Mouse (Mus musculus) c-Kit-positive CD71-positive TER-119-positive erythroid progenitor cells, embryonic 14.5 days (primary cell): ENCODE measurements at regions not wholly inside any gene's neighbourhood (a gene's known extent, or its start where the extent isn't known, plus 50 kb on each side); places are given as distances from the start of the nearest gene placed in this dataset.

ENCODE experiments used
- DNase-seq: peaks from one replicate; pipeline ENCODE4 v3.0.0-alpha.2; 2013; ENCODE audit warnings: low spot score

DNA sequence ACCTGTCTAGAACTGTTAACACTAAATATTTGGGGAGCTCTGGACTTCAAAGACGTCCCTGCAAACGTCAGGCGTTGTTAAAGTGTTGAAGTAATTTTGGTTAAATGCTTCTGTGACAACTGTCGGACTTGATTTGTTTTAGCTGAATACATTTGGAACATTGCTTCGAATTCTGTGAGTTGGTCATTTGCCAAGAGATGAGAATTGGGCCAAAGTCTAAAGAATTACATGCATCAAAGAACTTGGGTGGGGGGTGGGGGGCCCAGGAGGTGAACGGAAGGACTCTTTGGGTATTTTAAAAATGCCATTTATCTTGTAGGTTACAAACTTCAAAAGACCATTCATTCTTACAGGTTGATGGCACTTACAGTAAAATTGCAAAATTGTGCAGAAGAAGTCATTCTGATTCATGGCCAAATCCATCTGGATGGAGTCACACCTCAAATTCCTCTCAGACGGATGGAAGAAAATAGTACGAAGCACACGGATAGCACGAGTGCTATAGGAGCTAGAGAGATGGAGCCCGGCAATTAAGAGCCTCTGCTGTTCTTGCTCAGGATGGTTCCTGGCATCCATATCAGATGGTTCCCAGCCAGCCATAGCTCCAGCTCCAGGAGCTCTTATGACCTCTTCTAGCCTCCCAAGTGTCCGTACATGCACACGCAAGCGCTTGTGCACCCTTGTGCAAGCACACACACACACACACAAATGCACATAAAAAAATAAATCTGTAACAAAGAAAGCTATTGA, 144.5 kb upstream of the Irx5 start:
- DNase-seq, result no peak

GRCm38 (mm10) chr8:92209081-92209480, 148.3 kb upstream of the Irx5 start:
- DNase-seq, result no peak

DNA sequence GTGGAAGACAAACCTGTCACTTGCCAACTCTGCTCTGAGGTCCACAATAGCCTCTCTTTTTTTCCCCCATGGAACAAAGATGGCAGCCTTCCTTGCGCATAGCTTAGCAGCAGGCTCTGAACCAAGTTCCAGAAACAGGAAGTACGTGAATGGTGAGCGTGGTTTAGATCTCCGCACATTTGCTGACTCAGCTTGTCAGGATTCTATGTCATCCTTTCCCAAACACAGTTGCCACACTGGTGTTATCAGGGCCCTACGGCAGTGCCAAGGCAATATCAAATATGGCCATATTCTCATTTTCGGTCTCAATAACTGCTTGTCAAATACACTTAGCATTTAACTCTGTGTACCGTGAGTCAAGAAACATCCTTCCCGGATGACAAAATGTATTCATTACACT, 161.8 kb upstream of the Irx5 start:
- DNase-seq, result no peak

- no peak for DNase-seq
These were observed 163.4 kb upstream of the Irx5 start for GRCm38 (mm10) chr8:92194065-92194464.

DNA sequence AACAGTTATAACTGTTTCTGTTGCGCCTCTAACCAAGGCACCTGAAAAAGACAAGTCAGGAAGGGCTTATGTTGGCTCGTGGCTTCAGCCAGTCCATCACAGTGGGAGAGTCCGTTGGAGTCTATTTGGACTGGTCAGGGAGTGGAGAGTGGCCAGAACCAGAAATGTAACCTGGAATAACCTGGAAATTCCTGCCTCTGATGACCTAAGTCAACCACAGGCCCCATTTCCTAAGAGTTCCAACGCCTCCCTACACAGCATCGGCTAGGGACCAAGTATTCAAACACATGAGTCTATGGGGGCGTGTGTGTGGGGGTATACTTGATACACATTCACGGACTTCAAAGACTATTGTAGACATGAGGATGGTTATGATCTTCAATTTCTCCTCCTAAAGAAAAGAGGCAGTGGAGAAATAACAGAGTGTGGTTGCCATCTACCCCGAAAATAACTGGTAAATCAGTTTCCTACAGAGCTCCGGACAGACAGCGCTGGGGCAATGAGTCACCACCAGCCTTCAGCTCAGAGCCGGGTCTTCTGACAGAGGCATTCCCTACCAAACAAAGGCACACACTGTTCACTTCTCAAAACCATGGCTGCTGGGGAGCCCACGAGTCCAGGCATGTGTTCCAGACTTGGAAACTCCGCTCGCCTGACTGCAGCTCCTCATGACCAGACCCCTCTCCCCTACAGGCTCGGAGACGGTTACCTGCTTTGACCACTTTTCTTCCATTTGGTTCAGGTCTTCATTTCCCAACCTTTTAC, 167.0 kb upstream of the Irx5 start:
- no peak for DNase-seq

DNA sequence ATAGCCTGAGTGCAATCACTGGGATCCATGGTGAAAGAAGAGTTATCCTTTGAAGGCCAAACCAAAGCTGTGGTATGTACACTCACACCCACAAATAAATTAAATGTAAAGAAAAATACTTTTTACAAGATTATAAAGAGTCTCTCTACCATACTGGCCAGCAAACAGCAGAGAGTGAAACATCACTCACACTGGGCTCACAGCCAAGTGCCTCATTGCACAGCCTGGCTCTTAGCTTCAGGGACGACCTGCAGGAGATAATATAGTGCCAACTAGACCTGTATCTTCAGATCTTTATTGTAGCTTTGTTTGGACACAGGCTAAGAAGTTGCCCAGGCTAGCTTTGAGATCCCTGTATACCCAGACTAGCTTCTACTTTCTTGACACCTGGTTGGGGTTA, 174.1 kb upstream of the Irx5 start:
- DNase-seq, result no peak

DNA sequence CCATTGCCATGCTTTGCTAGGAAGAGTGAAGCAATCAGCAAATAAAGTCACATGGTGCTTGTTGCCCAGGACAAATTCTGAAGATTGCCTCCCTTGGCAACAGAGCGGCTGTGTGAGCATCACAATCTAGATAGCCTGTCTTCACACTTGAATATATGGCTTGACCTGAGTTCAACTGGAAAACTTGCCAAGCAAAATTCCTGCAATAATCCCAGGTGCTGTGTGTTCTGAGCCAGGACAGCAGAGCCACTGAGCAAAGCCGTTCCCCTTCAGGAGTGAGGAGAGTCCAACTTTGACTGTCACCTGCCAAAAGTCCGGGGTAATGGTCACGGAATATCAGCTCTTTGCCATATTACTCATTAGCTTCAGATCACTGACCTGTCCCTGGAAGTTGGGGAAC, 176.8 kb upstream of the Irx5 start:
- no peak for DNase-seq

- DNase-seq, result no peak
These were observed 178.1 kb upstream of the Irx5 start for GRCm38 (mm10) chr8:92179327-92179726.

- no peak for DNase-seq
These were observed 181.3 kb upstream of the Irx5 start for GRCm38 (mm10) chr8:92176101-92176500.

- DNase-seq, result no peak
These were observed 183.3 kb upstream of the Irx5 start for GRCm38 (mm10) chr8:92174106-92174505.

DNA sequence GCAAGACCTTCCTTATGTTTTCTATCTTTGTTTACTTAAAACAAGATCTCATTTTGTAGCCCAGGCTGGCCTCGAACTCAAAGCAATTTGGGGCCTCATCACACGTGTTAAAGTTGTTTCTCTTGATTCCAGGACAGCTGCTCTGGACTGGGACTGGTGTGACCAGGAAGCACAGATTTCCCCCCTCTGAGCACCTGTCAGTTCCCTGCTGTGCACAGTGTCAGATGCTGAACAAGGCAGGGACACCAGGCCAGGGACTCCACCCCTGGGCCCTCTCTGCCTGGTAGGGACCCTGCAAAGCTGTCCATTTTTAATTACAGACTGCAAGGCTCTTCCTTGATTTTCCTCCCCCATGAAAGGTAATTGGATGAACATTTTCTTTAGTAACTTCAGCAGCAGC, 185.8 kb upstream of the Irx5 start:
- DNase-seq, result no peak

- DNase-seq, result no peak
These were observed 190.1 kb upstream of the Irx5 start for GRCm38 (mm10) chr8:92167340-92167783.

DNA sequence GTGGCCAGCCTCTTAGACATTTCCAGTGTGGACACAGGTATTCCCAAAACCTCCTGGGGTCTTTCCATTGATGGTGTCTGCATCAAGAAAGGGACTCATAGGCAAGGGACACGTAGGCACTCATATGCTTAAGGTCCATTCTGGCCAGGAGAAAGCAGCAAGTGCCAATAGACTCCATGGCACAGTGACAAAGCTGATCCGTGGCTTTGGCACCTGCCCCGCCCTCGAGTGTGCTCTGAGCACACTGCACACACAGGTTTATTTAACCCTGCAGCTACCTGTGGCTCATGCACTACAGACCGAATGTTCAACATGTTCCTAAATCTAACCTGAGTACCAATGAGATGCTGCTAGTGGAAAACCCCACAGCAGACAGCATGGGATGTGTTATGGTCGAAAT, 192.1 kb upstream of the Irx5 start:
- no peak for DNase-seq

- DNase-seq, result no peak
These were observed 192.9 kb upstream of the Irx5 start for GRCm38 (mm10) chr8:92164496-92164895.

- no peak for DNase-seq
These were observed 196.4 kb upstream of the Irx5 start for GRCm38 (mm10) chr8:92161002-92161401.

GRCm38 (mm10) chr8:92158219-92158618, 199.2 kb upstream of the Irx5 start:
- no peak for DNase-seq

DNA sequence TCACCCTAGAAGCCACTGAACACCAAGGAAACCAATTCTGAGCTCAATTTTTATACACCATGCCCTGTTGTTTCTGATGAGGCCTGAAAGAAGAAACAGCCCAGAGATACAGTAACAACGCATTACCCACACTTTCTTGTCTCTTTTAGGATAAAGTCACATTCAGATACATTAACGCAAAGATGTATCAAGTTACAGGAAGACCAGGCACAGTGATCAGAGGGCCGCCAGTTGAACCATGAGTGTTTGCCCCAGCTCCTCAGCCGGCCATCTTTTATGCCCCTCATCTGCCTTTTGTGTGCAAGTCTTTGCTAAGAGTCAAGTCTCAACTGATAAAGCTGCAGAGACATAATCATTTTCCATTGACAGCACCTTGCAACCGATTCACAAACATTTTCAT, 204.9 kb upstream of the Irx5 start:
- no peak for DNase-seq

DNA sequence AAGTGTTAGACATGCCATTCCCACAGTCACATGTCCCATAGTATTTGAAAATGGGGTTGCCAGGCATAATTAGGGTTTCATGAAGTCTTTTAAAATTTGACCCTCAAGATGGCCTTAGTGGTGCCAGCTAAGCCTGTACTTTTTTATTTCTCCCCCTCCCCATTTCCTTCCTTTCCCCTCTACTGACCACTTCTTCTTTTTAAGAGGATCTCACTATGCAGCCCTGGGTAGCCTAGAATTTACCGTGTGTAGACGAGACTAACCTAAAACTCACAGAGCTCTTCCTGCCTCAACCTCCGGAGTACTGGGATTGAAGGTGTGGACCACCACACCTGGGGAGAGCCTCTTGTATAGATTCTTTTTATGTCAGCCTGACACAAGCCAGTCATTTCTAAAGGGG, 209.8 kb upstream of the Irx5 start:
- no peak for DNase-seq

- DNase-seq, result no peak
These were observed 220.1 kb upstream of the Irx5 start for GRCm38 (mm10) chr8:92137091-92137882.

DNA sequence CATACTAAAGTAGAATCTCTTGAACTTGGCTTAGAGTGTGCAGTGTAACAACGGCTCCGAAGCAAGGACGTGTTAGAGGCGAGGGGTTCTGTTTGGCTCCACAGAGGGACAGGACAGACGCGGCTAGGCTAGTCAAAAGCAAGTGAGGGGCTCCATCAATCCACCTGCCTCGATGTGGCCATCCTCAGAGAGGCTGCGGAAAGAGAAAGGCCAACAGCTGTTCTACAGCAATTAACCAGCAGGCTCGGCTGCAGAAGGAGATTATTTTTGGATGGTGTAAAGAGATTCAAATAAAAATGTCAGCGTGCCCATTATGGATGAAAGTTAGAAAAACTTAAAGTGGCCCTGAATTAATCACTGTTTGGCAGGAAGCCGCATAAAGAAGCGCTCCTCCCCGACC, 221.0 kb upstream of the Irx5 start:
- no peak for DNase-seq

DNA sequence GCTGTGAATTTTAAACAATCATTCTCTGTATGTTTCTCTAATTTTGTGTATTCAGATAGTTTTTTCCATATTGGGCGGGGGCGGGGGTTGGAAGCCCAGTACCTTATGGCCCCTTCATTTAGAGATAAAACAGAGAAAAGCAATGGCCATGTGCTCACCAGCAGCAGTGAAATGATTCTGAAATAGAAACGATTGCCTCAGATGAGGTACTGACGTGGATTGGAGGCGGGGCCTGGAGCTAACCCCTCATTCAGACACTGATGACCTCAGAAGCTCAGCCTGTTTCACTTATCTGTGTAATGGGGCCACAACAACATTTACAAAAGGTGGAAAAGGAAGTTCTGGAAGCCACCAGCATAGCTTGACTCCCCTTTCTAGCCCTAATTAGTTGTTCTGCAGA, 223.0 kb upstream of the Irx5 start:
- no peak for DNase-seq

DNA sequence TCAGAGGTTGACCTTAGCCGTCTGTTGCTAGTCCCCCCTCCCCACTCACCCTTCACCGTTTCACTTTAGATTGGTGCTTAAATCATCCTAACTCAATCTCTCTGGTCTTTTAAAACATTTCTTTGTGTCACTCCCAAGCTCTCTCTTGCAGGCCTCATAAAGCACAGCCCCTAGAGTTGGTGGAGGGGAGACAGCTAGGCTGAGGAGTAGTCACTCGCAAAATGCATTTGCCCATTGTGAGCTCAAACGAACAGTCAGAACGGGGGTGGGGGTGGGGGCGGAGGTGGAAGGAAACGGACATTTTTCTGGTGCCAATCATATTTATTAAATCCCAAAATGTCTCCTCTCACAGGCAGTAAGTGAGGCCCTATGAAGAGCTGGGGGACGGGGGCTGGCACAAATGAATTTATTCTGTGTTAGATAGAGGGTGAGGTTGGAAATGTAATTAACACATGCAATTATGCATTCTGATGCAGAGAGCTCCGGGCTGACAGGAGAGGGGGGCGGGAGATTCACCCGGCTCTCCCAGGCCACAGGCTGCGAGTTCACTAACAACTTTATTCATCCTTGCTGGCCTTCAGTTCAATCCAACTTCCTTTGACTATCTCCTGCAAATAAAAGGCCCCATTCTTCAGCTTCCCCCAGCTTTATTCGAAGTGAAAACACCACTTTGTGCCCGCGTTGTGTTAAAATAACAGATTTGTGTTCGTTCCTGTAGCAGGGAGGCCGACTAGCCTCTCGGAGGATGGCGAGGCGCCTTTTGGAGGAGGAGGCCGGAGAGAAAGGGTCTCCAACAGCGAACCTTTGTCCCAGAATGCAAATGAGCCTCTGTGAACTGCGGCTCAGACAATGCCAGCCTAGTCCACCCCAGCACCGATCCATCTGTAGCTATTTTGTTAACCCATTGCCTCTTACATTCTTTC, 223.7 kb upstream of the Irx5 start:
- no peak for DNase-seq
